Mouse (Mus musculus) A20 (cell line): ENCODE measurements around the gene Dnttip1.

Experiments used
- DNase-seq: peaks from one replicate; pipeline ENCODE4 v3.0.0-alpha.2; 2011; ENCODE audit warnings: low read depth, low spot score

Dnttip1 gene

DNA sequence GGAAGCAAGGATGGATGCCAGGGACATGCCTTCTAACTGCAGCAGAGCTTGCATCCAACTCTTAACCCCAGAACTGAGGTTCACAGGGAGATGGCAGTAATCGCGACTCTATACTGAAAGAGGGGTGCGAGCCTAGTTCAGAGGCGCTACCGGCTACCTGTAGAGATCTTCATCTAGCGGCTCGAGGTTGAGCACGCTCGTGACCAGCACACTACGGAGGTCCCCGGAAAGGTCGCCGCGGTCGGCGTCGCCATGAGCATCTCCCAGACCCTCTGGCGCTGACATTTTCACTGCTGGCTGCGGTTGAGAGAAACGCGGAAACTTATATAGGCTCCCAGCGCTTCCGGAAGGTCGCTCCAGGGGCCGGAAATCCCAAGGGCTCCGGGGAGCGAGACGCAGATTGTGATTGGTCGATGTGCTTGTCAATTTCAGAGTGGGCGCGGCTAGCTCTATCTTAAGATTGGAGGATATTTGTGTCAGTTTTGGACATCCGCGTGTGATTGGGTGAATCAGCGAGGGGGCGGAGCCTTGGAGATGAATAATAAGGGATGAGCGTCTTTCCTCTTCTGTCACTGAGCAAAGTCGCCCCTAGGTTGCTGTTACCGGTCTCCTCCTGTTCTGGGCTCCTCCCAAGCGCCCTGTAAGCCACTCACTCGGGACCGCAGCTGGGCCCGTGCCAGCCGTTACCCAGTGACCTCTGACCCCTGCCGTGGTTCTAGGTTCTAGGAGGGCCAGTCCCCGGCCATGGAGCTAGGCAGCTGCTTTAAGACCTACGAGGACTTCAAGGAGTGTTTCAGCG, 58.9 kb downstream of the Dnttip1 start, which contains the start of the genes Acot8 and Zswim3:
Gene Acot8, minus strand, starts transcription at position 350 of the 799 bp plus-strand sequence.
Gene Zswim3, plus strand, starts transcription at position 566 of the 799 bp plus-strand sequence.
- DNase-seq = peak; percentile 100

DNA sequence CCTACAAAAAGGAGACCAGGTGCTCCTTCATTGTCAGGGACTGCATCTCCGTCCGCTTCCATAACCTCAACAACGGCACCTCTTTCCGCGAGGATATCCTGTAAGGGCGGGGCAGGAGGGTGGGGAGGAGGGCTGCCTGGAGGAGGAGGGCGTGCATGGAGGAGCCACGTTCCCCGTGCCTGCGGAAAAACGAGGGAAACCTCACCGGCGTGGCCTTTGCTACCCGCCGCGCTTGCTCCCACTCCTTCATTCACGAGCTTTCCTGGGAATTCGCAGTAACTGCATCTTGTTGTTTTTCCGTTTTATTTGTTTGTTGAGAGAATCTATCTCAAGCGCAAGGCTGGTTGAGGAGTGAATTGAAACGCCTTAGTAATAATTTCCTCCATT, 59.5 kb downstream of the Dnttip1 start:
- DNase-seq = no peak

DNA sequence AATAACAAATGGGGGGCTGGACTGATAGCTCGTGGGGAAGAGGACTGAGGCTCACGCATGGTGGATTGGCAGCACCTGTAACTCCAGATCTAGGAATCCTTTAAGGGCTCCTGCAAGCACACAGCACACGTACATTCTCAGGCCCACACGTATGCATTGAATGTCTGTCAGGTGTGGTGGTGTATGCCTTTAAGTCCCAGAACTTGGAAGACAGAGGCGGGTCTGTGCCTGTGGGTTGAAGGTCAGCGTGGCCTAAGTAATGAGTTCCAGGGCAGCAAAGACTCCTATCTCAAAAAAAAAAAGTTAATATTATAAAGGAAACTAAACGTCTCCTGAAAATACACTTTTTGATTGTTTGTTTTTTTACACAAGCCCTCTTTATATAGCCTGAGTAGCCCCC, 60.8 kb downstream of the Dnttip1 start:
- DNase-seq = no peak

DNA sequence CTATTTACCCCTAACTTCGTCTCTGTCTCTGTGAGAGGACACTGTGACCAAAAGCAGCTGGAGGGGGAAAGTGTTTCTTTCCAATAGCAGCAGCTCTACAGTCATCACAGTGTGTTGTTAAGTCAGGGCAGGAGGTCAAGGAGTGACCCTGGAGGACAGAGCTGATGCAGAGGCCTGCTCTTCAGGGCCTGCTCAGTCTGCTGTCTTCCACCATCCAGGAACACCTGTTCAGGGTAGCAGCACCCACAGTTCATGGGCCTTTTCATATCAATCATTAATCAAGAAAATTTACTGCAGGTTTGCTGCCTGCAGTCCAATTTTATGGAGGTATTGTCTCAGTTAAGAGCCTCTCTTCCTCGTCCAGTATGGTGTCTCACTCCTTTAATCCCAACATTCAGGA, 67.8 kb downstream of the Dnttip1 start:
- no peak for DNase-seq

DNA sequence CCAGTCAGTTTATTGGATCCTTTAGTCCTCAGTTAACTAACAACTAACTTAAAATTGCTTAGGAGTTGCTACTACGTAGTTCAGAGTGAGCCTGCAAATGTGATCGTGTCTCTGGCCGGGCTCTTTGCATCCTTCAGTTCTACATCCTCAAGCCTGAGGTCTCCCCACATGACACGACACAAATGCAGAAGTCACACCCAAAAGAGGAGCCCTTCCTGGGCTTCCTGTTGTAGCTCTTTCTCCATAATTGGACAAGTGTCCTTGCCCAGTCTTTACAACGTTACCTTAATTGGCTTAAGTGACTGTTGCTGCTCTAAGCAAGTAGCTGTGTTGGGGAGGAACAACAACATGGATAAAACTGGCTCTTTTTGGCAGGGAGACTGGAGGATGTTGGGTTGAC, 69.6 kb downstream of the Dnttip1 start:
- no peak for DNase-seq

DNA sequence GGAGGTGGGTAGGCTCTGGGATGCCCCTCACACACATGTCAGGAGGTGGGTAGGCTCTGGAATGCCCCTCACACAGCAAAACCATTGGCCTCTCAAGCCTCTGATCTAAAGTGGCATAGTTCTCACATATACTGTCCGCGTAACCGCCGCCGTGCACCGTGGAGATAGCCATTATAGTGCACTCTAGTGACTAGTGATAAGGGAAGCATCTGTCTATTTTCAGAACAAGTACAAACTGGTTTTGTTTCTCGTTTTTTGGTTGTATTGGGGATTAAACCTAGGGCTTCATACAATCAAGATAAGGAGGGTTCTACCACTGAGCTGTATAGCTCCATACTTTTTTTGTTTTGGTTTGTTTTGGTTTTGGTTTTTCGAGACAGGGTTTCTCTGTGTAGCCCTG, 70.0 kb downstream of the Dnttip1 start:
- no peak for DNase-seq

DNA sequence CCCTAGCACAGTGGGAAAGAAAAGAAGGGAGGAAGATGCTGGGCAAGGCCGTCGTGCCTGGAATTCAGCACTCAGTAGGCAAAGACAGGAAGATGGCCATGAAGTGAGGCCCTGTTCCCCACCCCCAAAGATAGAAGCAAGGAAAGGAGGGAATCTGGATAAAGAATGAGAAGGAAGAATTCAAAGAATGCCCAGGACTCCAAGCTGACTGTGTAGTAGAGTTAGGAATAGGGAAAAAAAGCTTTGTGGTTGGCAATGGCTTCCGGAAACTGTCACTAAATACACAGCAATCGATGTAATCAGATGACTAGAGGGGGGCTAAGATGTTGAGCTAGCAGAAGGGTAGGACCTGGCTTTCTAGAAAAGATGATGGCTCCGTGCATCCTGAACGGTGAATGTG, 71.4 kb downstream of the Dnttip1 start:
- no peak for DNase-seq

DNA sequence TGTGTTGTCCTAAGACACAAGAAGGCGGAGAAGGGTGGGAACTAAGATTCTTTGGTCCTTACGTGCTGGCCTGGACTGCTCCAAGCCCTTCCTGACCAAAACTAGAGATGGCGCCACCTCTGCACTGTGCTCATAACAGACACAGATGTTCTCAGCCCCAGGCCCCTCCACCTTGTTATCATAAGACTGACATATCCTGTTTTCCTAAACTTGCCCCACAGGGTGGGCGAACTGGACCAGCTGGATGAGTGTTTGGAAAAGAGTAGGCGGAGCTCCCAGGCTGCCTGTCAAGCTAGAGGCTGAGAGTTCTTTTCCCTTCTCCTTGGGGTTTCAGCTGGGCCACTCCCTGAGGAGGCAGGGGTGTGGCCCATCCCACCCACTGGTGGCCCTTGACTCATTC, 71.9 kb downstream of the Dnttip1 start:
- DNase-seq = no peak
